Mouse (Mus musculus) T-cell, adult 2 months (primary cell): ENCODE measurements at regions not wholly inside any gene's neighbourhood (a gene's known extent, or its start where the extent isn't known, plus 50 kb on each side); places are given as distances from the start of the nearest gene placed in this dataset.

Experiments used
- DNase-seq: peaks from one replicate; pipeline ENCODE4 v3.0.0; 2022; ENCODE audit warnings: low spot score

- no peak for DNase-seq
Observed at GRCm38 (mm10) chr8:103501328-103501727, 600.1 kb upstream of the Cdh5 start.

GRCm38 (mm10) chr8:103502991-103503767, 598.2 kb upstream of the Cdh5 start:
- no peak for DNase-seq

GRCm38 (mm10) chr8:103506334-103506733, 595.1 kb upstream of the Cdh5 start:
- DNase-seq, result no peak

- DNase-seq, result no peak
Observed at GRCm38 (mm10) chr8:103507068-103507467, 594.4 kb upstream of the Cdh5 start.

- no peak for DNase-seq
Observed at GRCm38 (mm10) chr8:103520141-103520866, 581.1 kb upstream of the Cdh5 start.

GRCm38 (mm10) chr8:103530903-103531302, 570.5 kb upstream of the Cdh5 start:
- DNase-seq, result no peak

GRCm38 (mm10) chr8:103534971-103535370, 566.5 kb upstream of the Cdh5 start:
- DNase-seq, result no peak

GRCm38 (mm10) chr8:103536856-103537255, 564.6 kb upstream of the Cdh5 start:
- no peak for DNase-seq

GRCm38 (mm10) chr8:103541954-103542353, 559.5 kb upstream of the Cdh5 start:
- no peak for DNase-seq

- DNase-seq, result no peak
Observed at GRCm38 (mm10) chr8:103551916-103552535, 549.4 kb upstream of the Cdh5 start.

GRCm38 (mm10) chr8:103561606-103562005, 539.8 kb upstream of the Cdh5 start:
- no peak for DNase-seq

- DNase-seq, result no peak
Observed at GRCm38 (mm10) chr8:103570864-103571425, 530.5 kb upstream of the Cdh5 start.

- no peak for DNase-seq
Observed at GRCm38 (mm10) chr8:103577147-103577546, 524.3 kb upstream of the Cdh5 start.

- DNase-seq, result no peak
Observed at GRCm38 (mm10) chr8:103578006-103578405, 523.4 kb upstream of the Cdh5 start.

- DNase-seq, result no peak
Observed at GRCm38 (mm10) chr8:103608291-103608690, 493.1 kb upstream of the Cdh5 start.

GRCm38 (mm10) chr8:103623781-103624434, 477.5 kb upstream of the Cdh5 start:
- DNase-seq, result no peak

GRCm38 (mm10) chr8:103625166-103625890, 476.1 kb upstream of the Cdh5 start:
- no peak for DNase-seq

GRCm38 (mm10) chr8:103626446-103626845, 475.0 kb upstream of the Cdh5 start:
- DNase-seq, result no peak

GRCm38 (mm10) chr8:103632543-103632942, 468.9 kb upstream of the Cdh5 start:
- no peak for DNase-seq

- no peak for DNase-seq
Observed at GRCm38 (mm10) chr8:103634951-103635350, 466.5 kb upstream of the Cdh5 start.

- no peak for DNase-seq
Observed at GRCm38 (mm10) chr8:103643621-103644020, 457.8 kb upstream of the Cdh5 start.
